Mouse (Mus musculus): ENCODE measurements around the gene Fam13c.

DNA sequence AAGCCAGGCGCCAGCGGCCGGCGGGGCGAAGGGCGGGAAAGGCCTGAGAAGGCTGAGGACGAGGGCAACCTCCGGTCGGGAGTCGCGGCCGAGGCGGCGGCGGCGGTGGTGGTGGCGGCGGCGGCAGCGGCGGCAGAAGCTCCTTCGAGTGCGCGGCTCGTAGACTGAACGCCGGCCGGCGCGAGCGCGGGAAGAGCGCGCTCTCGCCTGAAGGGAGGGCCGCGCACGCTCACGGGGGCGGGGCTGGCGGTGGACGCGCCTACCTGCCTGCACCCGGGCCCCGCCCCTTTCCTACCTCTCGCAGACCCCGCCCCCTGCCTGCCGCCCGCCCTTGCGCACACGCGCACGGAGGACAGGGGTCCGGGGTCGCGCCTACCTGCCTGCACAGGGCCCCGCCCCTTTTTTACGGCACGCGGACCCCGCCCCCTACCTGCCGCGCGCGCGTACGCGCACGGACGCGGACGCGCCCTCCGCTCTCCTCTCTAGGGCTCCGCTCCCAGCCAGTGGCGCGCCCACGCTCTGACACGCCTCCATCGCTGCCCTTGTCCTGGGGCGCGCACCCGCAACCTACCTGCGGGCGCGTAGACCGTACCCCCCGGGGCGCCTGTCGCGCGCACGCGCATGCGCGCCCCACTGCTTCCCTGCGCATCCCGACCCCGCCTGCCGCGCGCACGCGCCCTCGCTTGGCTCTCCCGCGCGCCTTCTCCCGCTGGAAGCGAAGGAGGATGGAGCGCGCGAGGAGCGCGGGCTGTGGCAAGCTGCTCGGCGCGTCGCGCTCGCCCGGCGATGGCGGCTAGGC, 159.0 kb downstream of the Fam13c start:
- TF ChIP-seq CTCF (IDR thresholded peaks at IDR 0.05; ENCODE audit: borderline replicate concordance, control insufficient read depth, extremely low read depth, insufficient read depth, low read length, poor library complexity) (no peak), POLR2A (IDR thresholded peaks at IDR 0.05; ENCODE audit: control insufficient read depth, extremely low read depth, insufficient read depth, low read length, poor library complexity) (no peak)
